Mouse (Mus musculus) liver, adult 2 months (tissue): ENCODE data around the gene Mapre1.

Source experiments
- CTCF ChIP-seq: fragments of 200-500 bp; IDR thresholded peaks from 2 replicates; pipeline ENCODE4 v1.5.1; 2011; ENCODE audit warnings: low read depth, low read length, control low read depth
- POLR2A ChIP-seq: fragments of 200-500 bp; IDR thresholded peaks from 2 replicates; pipeline ENCODE4 v1.6.1; 2011; ENCODE audit warnings: low read length, control low read depth; ENCODE audit not compliant: insufficient read depth; ENCODE audit errors: extremely low read depth

GRCm38 (mm10) chr2:153768881-153769280 lies 27.8 kb downstream of the Mapre1 start:
- no peak for TF ChIP-seq POLR2A
- TF ChIP-seq CTCF, result no peak
